Mouse (Mus musculus): ENCODE measurements around the gene Samd1.

Samd1 gene

DNA sequence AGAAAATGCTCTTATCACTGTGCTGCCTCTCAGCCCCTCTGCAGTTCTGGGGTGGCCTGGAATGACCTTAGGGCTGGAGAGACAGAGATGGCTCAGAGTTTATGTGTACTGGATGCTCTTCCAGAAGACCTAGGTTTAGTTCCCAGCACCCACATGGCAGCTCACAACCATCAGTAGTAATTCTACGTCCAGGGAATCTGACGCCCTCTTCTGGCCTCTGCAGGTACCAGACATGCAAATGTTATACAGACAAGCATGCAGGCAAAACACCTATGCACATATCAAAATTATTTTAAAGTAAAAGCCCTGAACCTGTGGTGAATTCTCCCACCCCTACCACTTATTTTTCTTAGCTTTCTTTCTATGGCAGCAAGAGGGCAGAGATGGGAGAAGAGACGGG is 49.0 kb downstream of the Samd1 start:
- in situ Hi-C loops (cut with MboI; ENCODE audit: low sequenced_read_pairs), result no loop called here

DNA sequence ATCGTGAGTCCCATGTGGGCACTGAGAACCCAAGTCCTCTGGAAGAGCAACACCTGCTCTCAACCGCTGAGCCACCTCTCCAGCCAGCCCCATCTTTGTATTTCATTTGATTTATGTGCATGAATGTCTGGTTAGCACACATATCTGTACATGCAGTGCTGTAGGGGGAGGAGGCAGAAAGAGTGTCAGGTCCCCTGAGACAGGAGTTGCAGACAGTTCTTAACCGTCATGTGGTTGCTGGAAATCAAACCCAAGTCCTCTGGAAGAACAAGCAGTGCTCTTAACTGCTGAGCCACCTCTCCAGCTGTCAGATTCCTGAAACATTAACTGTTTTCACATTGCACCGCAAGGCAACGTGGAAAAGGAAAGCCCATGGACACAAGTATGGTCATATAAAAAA is 50.7 kb downstream of the Samd1 start:
- in situ Hi-C loops (cut with MboI; ENCODE audit: low sequenced_read_pairs), result no loop called here
